Mouse (Mus musculus) MEL (cell line): ENCODE measurements around the gene Cx3cr1. TPM values are rescaled to one million over a fixed set of nuclear protein-coding genes. Genes with fewer than 3 reads are reported as not detected.

ENCODE experiments used
- DNase-seq: peaks from one replicate; pipeline ENCODE4 v3.0.0; 2011; ENCODE audit warnings: low read depth, low spot score
- H3K27ac ChIP-seq: 2 replicates; pipeline ENCODE4 v1.5.1; 2012; ENCODE audit warnings: low read depth, mild to moderate bottlenecking, control low read depth, low read length, moderate library complexity; ENCODE audit not compliant: control insufficient read depth
- H3K27me3 ChIP-seq, 2 experiments: fragments of 150-350 bp in 1 of 2; sonication (generic) in 1 of 2; 2 replicates each; pipeline ENCODE4 v1.6.1; 2012; ENCODE audit warnings: low read length in 2 of 2, mild to moderate bottlenecking in 2 of 2, improper control_type of control experiment in 1 of 2, moderate library complexity in 1 of 2; ENCODE audit not compliant: insufficient read depth in 2 of 2, control insufficient read depth in 1 of 2
- H3K36me3 ChIP-seq, 2 experiments: 2 replicates each; pipeline ENCODE4 v1.6.1; 2012 to 2014; ENCODE audit warnings: low read length in 2 of 2, improper control_type of control experiment in 1 of 2, inconsistent platforms in 1 of 2, mild to moderate bottlenecking in 1 of 2; ENCODE audit not compliant: insufficient read depth in 2 of 2, control insufficient read depth in 1 of 2
- H3K4me1 ChIP-seq, 2 experiments: fragments of 150-350 bp in 1 of 2; sonication (generic) in 1 of 2; 2 replicates each; pipeline ENCODE4 v1.6.1; 2012; ENCODE audit warnings: low read length in 2 of 2, improper control_type of control experiment in 1 of 2, mild to moderate bottlenecking in 1 of 2; ENCODE audit not compliant: insufficient read depth in 2 of 2, control insufficient read depth in 1 of 2
- H3K4me3 ChIP-seq, 2 experiments: fragments of 150-350 bp in 1 of 2; sonication (generic) in 1 of 2; 2 replicates each; pipeline ENCODE4 v1.5.1; 2012; ENCODE audit warnings: low read depth in 2 of 2, low read length in 2 of 2, mild to moderate bottlenecking in 2 of 2, moderate library complexity in 2 of 2, control low read depth in 1 of 2, improper control_type of control experiment in 1 of 2; ENCODE audit not compliant: control insufficient read depth in 1 of 2, insufficient read depth in 1 of 2
- H3K79me2 ChIP-seq: 2 replicates; pipeline ENCODE4 v1.6.1; 2012; ENCODE audit warnings: mild to moderate bottlenecking, low read length, moderate library complexity; ENCODE audit not compliant: control insufficient read depth, poor library complexity, insufficient read depth
- H3K9ac ChIP-seq: 2 replicates; pipeline ENCODE4 v1.6.1; 2012; ENCODE audit warnings: low read depth, mild to moderate bottlenecking, control low read depth, low read length, moderate library complexity; ENCODE audit not compliant: control insufficient read depth, poor library complexity, severe bottlenecking
- H3K9me3 ChIP-seq: fragments of 150-350 bp; sonication (generic); replicated peaks from 2 replicates; pipeline ENCODE4 v1.6.1; 2012; ENCODE audit warnings: mild to moderate bottlenecking, low read length, improper control_type of control experiment, moderate library complexity; ENCODE audit not compliant: insufficient read depth
- BHLHE40 ChIP-seq: IDR thresholded peaks from 2 replicates; pipeline ENCODE4 v1.6.1; 2012; ENCODE audit warnings: low read depth, mild to moderate bottlenecking, inconsistent platforms, low read length, improper control_type of control experiment, borderline replicate concordance
- CHD1 ChIP-seq: IDR thresholded peaks from 2 replicates; pipeline ENCODE4 v1.6.1; 2012; ENCODE audit warnings: low read depth, mild to moderate bottlenecking, inconsistent platforms, low read length, improper control_type of control experiment
- CHD2 ChIP-seq: IDR thresholded peaks from 2 replicates; pipeline ENCODE4 v1.6.1; 2011; ENCODE audit warnings: low read length, improper control_type of control experiment
- ETS1 ChIP-seq: IDR thresholded peaks from 2 replicates; pipeline ENCODE4 v1.6.1; 2012; ENCODE audit warnings: low read depth, mild to moderate bottlenecking, inconsistent platforms, low read length, improper control_type of control experiment, moderate library complexity
- GATA1 ChIP-seq: IDR thresholded peaks from 2 replicates; pipeline ENCODE4 v1.6.1; 2011; ENCODE audit warnings: low read depth, low read length, improper control_type of control experiment
- HCFC1 ChIP-seq: IDR thresholded peaks from 2 replicates; pipeline ENCODE4 v1.6.1; 2012; ENCODE audit warnings: low read depth, mild to moderate bottlenecking, inconsistent platforms, low read length, improper control_type of control experiment, moderate library complexity
- JUND ChIP-seq: IDR thresholded peaks from 2 replicates; pipeline ENCODE4 v1.6.1; 2011; ENCODE audit warnings: low read depth, mild to moderate bottlenecking, improper control_type of control experiment, low read length
- MAFK ChIP-seq: IDR thresholded peaks from 2 replicates; pipeline ENCODE4 v1.6.1; 2011; ENCODE audit warnings: low read depth, mild to moderate bottlenecking, low read length, improper control_type of control experiment, borderline replicate concordance
- MAX ChIP-seq: IDR thresholded peaks from 2 replicates; pipeline ENCODE4 v1.6.1; 2011; ENCODE audit warnings: low read length, improper control_type of control experiment
- MEF2A ChIP-seq: IDR thresholded peaks from 2 replicates; pipeline ENCODE4 v1.6.1; 2014; ENCODE audit warnings: low read depth, mild to moderate bottlenecking, inconsistent platforms, low read length, improper control_type of control experiment; ENCODE audit not compliant: poor library complexity, insufficient replicate concordance, severe bottlenecking; ENCODE audit errors: extremely low read depth
- MYB ChIP-seq: IDR thresholded peaks from 2 replicates; pipeline ENCODE4 v1.6.1; 2011; ENCODE audit warnings: mild to moderate bottlenecking, low read depth, low read length, improper control_type of control experiment
- POLR2A ChIP-seq, 2 experiments: IDR thresholded peaks; 2 replicates each; pipeline ENCODE4 v1.6.1; 2011 to 2012; ENCODE audit warnings: low read length in 2 of 2, mild to moderate bottlenecking in 2 of 2, control low read depth in 1 of 2, improper control_type of control experiment in 1 of 2, low read depth in 1 of 2, moderate library complexity in 1 of 2; ENCODE audit not compliant: control insufficient read depth in 1 of 2, insufficient read depth in 1 of 2, poor library complexity in 1 of 2
- POLR2AphosphoS2 ChIP-seq: IDR thresholded peaks from 2 replicates; pipeline ENCODE4 v1.6.1; 2011; ENCODE audit warnings: low read length, improper control_type of control experiment
- RCOR1 ChIP-seq: IDR thresholded peaks from 2 replicates; pipeline ENCODE4 v1.6.1; 2012; ENCODE audit warnings: low read depth, mild to moderate bottlenecking, inconsistent platforms, low read length, improper control_type of control experiment
- SMC3 ChIP-seq: IDR thresholded peaks from 2 replicates; pipeline ENCODE4 v1.6.1; 2011; ENCODE audit warnings: low read depth, low read length, improper control_type of control experiment
- TAL1 ChIP-seq: IDR thresholded peaks from 2 replicates; pipeline ENCODE4 v1.6.1; 2012; ENCODE audit warnings: mild to moderate bottlenecking, inconsistent platforms, low read length, moderate library complexity, mixed read lengths
- TCF12 ChIP-seq: IDR thresholded peaks from 2 replicates; pipeline ENCODE4 v1.6.1; 2014; ENCODE audit warnings: low read depth, mild to moderate bottlenecking, inconsistent platforms, low read length, improper control_type of control experiment, moderate library complexity
- UBTF ChIP-seq: IDR thresholded peaks from 2 replicates; pipeline ENCODE4 v1.6.1; 2012; ENCODE audit warnings: low read depth, mild to moderate bottlenecking, inconsistent platforms, low read length, improper control_type of control experiment, moderate library complexity, borderline replicate concordance; ENCODE audit not compliant: insufficient read depth
- ZKSCAN1 ChIP-seq: IDR thresholded peaks from 2 replicates; pipeline ENCODE4 v1.6.1; 2012; ENCODE audit warnings: low read depth, mild to moderate bottlenecking, inconsistent platforms, low read length, improper control_type of control experiment, moderate library complexity
- polyA plus RNA-seq, 2 experiments: library from polyadenylated mRNA; stranded (reverse) in 1 of 2; unstranded in 1 of 2; fragments of >175 nt in 1 of 2; fragments of >200 nt in 1 of 2; gene quantifications; 2 replicates each; pipeline versions ENCODE4 v1.2.1 to v1.2.4; 2012; ENCODE audit warnings: low replicate concordance in 2 of 2, low read depth in 1 of 2; ENCODE audit not compliant: insufficient read length in 2 of 2, insufficient read depth in 1 of 2, missing spikeins in 1 of 2
- total RNA-seq: library from RNA; depleted of rRNA; stranded (reverse); fragments of 300-350 nt; gene quantifications from 2 replicates; pipeline ENCODE4 v1.2.3, GENCODE M21; 2012

Cx3cr1 gene
- total and polyA plus RNA-seq, 3 experiments: not detected

DNA sequence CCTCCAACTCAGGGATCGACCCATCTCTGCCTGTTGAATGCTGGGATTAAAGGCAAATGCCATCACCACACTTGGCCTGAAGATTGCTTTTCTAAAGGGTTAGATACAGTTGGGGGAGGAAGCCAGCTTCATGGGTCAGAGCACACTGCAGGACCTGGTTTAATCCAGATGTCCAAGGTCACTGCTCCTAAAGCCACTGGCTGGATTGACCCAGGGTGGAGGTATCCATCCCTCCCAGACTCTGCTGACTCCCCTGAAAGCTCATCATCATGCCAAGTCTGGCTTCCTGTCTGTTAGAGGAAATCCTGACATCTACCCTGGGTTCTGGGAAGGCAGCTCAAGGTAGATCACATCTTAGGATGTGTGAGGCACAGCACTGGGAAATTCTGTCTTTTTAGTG lies 70.9 kb downstream of the Cx3cr1 start:
- no peak overlapping the region for H3K27ac ChIP-seq
- H3K4me3 ChIP-seq: no peak overlapping the region
- no peak for DNase-seq
- H3K4me1 ChIP-seq: peaks cover 3 to 11% of the 10 kb centered on the region in 2 experiments; a peak in 3 of 4 replicates
- TF ChIP-seq CHD2 (no peak), BHLHE40 (no peak)
- no peaks in the 10 kb centered on the region; a peak in 1 of 4 replicates for H3K27me3 ChIP-seq
- H3K9me3 ChIP-seq: no peaks in the 10 kb centered on the region
- H3K9ac ChIP-seq: no peak overlapping the region
- no peaks in the 10 kb centered on the region for H3K79me2 ChIP-seq
- H3K36me3 ChIP-seq: peaks cover 0 to 8% of the 10 kb centered on the region in 2 experiments; a peak in 1 of 4 replicates

DNA sequence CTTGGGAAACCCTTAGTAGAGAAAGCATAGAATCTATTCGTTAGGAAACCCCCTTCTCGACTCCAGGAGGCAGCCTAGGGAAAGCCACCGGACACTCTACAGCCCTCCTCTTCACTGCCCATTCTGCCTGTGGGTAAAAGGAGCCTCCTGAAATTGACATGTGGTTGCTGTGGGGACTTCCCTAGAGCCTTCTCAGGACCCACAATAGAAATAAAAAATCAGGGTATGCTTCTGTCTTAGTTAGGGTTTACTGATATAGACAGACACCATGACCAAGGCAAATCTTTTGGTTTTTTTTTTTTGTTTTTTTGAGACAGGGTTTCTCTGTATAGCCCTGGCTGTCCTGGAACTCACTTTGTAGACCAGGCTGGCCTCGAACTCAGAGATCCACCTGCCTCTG lies 73.6 kb downstream of the Cx3cr1 start:
- H3K27ac ChIP-seq: no peak overlapping the region
- no peak for DNase-seq
- no peak for TF ChIP-seq TAL1
- no peak for TF ChIP-seq MYB
- TF ChIP-seq GATA1: no peak
- no peak for TF ChIP-seq ZKSCAN1
- no peak for TF ChIP-seq CHD2
- no peak for TF ChIP-seq HCFC1
- no peak for TF ChIP-seq MEF2A
- no peak for TF ChIP-seq POLR2AphosphoS2
- TF ChIP-seq CHD1: no peak
- TF ChIP-seq JUND: no peak
- no peak for TF ChIP-seq MAX
- no peak for TF ChIP-seq MAFK
- no peak for TF ChIP-seq UBTF
- no peak for TF ChIP-seq BHLHE40
- no peak for TF ChIP-seq RCOR1
- TF ChIP-seq SMC3: no peak
- TF ChIP-seq ETS1: no peak
- no peak for TF ChIP-seq POLR2A (IDR thresholded peaks at IDR 0.05; ENCODE audit: control insufficient read depth in 1 of 2, insufficient read depth in 1 of 2, low read depth in 1 of 2, low read length in 2 of 2, poor library complexity in 1 of 2)
- no peak for TF ChIP-seq TCF12

More for the DNA sequence above, 73.6 kb downstream of the Cx3cr1 start:
- Histone ChIP-seq H3K27me3 (no peaks in the 10 kb centered on the region; a peak in 1 of 4 replicates), H3K9ac (no peak overlapping the region), H3K79me2 (no peaks in the 10 kb centered on the region), H3K4me1 (peaks cover 14 to 18% of the 10 kb centered on the region in 2 experiments), H3K9me3 (no peaks in the 10 kb centered on the region), H3K36me3 (peaks cover 0 to 12% of the 10 kb centered on the region in 2 experiments; a peak in 1 of 4 replicates), H3K4me3 (no peak overlapping the region)
